Mouse (Mus musculus): ENCODE data around the gene Nudt8. TPM values are rescaled to one million over a fixed set of nuclear protein-coding genes. Genes with fewer than 3 reads are reported as not detected.

Gene Nudt8
- polyA plus RNA-seq, 1 experiment, result 8.4 TPM

DNA sequence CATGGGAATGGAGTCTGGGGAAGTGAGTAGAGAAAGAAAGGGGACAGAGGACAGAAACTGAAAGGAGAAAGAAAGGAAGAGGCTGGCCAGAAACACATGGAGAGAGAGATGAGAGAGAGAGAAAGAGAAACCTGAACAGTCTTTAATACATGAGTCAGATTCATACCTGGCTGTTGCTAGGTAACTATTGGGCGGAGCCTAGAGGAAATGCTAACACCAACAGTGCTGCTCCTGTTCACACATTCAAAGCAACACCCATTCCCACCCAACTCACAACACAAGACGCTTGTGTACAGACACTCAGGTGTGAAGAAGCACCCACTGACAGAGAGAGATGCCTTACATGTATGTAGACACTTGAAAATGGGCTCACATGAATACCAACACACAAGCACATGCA lies 24.5 kb upstream of the Nudt8 start:
- Histone ChIP-seq H3K27me3 (ENCODE audit: control insufficient read depth, insufficient read depth, low read length) (no peaks in the 10 kb centered on the region), H3K4me1 (ENCODE audit: control insufficient read depth, insufficient read depth, low read length) (no peaks in the 10 kb centered on the region), H3K4me3 (replicated peaks; ENCODE audit: insufficient read depth, low read depth, low read length) (no peak overlapping the region), H3K27ac (ENCODE audit: insufficient read depth, low read length) (no peak overlapping the region)
- no peak for DNase-seq
- 88% methylated on average over 2 of the region's 2 CpGs for WGBS
- no peak for TF ChIP-seq POLR2A (IDR thresholded peaks at IDR 0.05; ENCODE audit: borderline replicate concordance, insufficient read depth, low read length)
- TF ChIP-seq CTCF (IDR thresholded peaks at IDR 0.05; ENCODE audit: borderline replicate concordance, insufficient read depth, low read depth, low read length), result no peak

DNA sequence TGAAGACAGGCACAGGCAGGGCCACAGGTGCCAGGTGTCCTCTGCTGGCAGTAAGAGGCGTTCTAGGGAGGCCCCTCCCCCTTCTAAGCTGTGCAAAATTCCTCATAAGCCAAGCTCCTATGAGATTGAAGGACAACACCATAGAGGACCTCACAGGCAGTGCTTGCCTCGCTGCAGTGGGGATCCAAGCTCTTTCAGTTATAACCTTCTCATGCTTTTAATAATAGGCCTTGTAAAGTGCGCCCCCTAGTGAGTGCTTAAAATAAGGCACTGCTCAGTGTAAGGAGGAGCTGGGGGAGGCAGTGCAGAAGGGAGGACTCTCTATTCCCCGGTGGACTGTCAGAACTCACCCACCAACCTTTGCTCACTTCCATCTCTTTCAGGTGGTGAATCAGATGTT lies 20.1 kb upstream of the Nudt8 start:
- Histone ChIP-seq H3K4me1 (ENCODE audit: control insufficient read depth, insufficient read depth, low read length) (peaks cover 10% of the 10 kb centered on the region), H3K27ac (ENCODE audit: insufficient read depth, low read length) (no peak overlapping the region), H3K27me3 (ENCODE audit: control insufficient read depth, insufficient read depth, low read length) (no peaks in the 10 kb centered on the region), H3K4me3 (replicated peaks; ENCODE audit: insufficient read depth, low read depth, low read length) (no peak overlapping the region)
- peak; percentile 74 to 76 for DNase-seq
- TF ChIP-seq CTCF (IDR thresholded peaks at IDR 0.05; ENCODE audit: borderline replicate concordance, insufficient read depth, low read depth, low read length) (peak; percentile 82), POLR2A (IDR thresholded peaks at IDR 0.05; ENCODE audit: borderline replicate concordance, insufficient read depth, low read length) (no peak)
- WGBS, result 4% methylated on average over 4 of the region's 4 CpGs

DNA sequence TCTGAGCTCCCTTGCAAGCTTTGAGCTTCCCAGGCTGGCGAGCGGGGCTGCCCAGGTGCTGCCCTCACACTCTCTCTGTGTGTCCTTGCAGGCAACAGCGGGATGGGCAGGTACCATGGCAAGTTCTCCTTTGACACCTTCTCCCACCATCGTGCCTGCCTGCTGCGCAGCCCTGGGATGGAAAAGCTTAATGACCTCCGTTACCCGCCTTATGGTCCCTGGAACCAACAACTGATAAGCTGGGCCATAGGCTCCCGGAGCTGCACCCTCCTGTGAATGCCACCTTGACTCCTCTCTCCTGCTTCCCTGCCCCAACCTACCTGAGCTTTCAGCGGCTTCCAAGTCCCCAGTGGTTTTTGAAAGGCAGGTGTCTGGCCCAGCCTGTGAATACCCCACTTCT lies 19.5 kb upstream of the Nudt8 start:
- Histone ChIP-seq H3K27ac (ENCODE audit: insufficient read depth, low read length) (no peak overlapping the region), H3K27me3 (ENCODE audit: control insufficient read depth, insufficient read depth, low read length) (no peaks in the 10 kb centered on the region), H3K4me1 (ENCODE audit: control insufficient read depth, insufficient read depth, low read length) (peaks cover 13% of the 10 kb centered on the region), H3K4me3 (replicated peaks; ENCODE audit: insufficient read depth, low read depth, low read length) (no peak overlapping the region)
- no peak for DNase-seq
- no peak for TF ChIP-seq CTCF (IDR thresholded peaks at IDR 0.05; ENCODE audit: borderline replicate concordance, insufficient read depth, low read depth, low read length)
- 76% methylated on average over 9 of the region's 9 CpGs for WGBS

DNA sequence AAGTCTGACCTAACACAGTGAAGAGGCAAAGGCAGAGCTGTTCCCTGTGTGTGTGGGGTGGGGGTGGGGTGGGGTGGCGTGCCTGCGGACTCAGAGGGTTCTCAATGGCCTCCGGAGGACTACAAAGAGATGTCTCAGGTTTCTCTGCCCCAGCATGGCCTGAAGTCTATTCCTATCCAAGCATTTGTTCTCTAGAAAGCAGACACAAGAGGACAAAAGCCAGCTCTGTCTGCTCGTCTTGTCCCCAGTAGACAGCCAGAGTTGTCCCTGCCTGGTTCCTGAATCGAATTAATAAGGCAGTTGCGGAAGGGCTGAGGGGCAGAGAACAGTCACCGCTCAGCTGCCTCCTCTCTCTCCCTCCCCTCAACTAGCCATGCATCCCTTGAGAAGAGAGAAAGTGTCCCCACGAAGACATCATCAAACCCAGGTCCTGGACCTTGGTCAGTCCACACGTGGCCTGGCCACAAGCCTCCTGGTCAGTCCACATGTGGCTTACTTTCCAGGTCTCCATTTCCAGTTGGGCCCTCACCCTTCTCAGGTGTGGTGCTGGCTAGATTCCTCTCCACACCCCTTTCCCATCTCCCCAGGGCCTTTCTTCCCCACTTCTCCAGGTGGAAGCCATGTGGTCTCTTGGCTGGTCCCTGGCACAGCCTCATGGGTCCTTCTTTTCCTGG lies 16.7 kb upstream of the Nudt8 start:
- Histone ChIP-seq H3K27ac (ENCODE audit: insufficient read depth, low read length) (peak overlapping the region; percentile 37; the same call in 1 of the 2 replicates), H3K27me3 (ENCODE audit: control insufficient read depth, insufficient read depth, low read length) (no peaks in the 10 kb centered on the region), H3K4me1 (ENCODE audit: control insufficient read depth, insufficient read depth, low read length) (peaks cover 13% of the 10 kb centered on the region), H3K4me3 (replicated peaks; ENCODE audit: insufficient read depth, low read depth, low read length) (no peak overlapping the region)
- DNase-seq, result no peak
- TF ChIP-seq POLR2A (IDR thresholded peaks at IDR 0.05; ENCODE audit: borderline replicate concordance, insufficient read depth, low read length) (no peak), CTCF (IDR thresholded peaks at IDR 0.05; ENCODE audit: borderline replicate concordance, insufficient read depth, low read depth, low read length) (no peak)
- 61% methylated on average over 9 of the region's 9 CpGs for WGBS

DNA sequence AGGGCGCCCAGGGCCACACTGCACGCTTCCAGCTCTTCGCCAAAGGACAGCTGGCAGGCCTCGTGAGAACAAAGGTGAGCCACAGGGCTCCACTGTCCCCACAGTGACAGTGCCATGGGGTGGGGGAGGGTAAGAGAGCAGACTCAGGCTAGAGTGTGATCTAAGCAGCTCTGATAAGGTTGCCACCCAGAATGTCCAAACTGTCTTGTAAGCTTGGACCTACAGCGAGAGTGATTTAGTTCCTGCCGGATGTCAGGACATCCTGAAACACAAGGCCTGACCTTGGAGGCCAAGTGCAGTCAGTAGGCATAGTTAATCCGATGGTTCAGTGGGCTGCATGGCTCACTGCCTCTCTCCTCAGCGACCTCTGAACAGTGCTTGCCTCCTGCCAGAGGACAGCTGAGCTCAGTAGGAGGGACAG lies 15.1 kb upstream of the Nudt8 start:
- WGBS, result 37% methylated on average over 8 of the region's 8 CpGs

DNA sequence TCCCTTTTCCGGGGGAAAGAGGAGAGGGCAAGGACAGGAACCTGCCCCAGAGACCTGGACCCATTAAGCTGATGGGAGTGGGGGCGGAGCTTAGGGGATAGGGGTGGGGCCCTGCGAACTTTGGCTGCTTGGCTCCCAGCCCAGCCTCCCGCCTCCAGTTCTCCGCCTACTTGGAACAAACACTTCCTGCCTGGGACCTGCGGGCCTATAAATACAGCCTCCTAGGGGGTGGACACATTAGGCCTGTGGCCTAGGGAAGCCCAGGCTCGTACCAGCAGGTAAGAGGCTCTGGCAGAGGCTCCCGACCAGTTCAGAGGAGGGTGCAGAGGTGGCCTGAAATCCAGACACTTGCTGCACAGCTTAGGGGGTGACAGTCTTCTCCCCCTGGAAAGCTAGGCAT lies 14.0 kb upstream of the Nudt8 start, which contains the start of gene Acy3:
Gene Acy3, plus strand, starts transcription at position 237 of the 400 bp plus-strand sequence.
- peaks cover 13% of the 10 kb centered on the region for H3K4me1 ChIP-seq (ENCODE audit: control insufficient read depth, insufficient read depth, low read length)
- no peak within 1 kb of the TSS for H3K4me3 ChIP-seq (replicated peaks; ENCODE audit: insufficient read depth, low read depth, low read length)
- WGBS, result 23% methylated on average over 8 of the region's 8 CpGs
- no peaks in the 10 kb centered on the region for H3K27me3 ChIP-seq (ENCODE audit: control insufficient read depth, insufficient read depth, low read length)
- no peak for DNase-seq
- no peak for TF ChIP-seq CTCF (IDR thresholded peaks at IDR 0.05; ENCODE audit: borderline replicate concordance, insufficient read depth, low read depth, low read length)
- TF ChIP-seq POLR2A (IDR thresholded peaks at IDR 0.05; ENCODE audit: borderline replicate concordance, insufficient read depth, low read length), result no peak
- no peak within 1 kb of the TSS for H3K27ac ChIP-seq (ENCODE audit: insufficient read depth, low read length)

More for the DNA sequence above, 15.1 kb upstream of the Nudt8 start:
- Histone ChIP-seq H3K4me1 (ENCODE audit: control insufficient read depth, insufficient read depth, low read length) (peaks cover 13% of the 10 kb centered on the region), H3K27ac (ENCODE audit: insufficient read depth, low read length) (no peak overlapping the region), H3K27me3 (ENCODE audit: control insufficient read depth, insufficient read depth, low read length) (no peaks in the 10 kb centered on the region), H3K4me3 (replicated peaks; ENCODE audit: insufficient read depth, low read depth, low read length) (no peak overlapping the region)
- no peak for DNase-seq
- TF ChIP-seq POLR2A (IDR thresholded peaks at IDR 0.05; ENCODE audit: borderline replicate concordance, insufficient read depth, low read length) (no peak), CTCF (IDR thresholded peaks at IDR 0.05; ENCODE audit: borderline replicate concordance, insufficient read depth, low read depth, low read length) (no peak)

DNA sequence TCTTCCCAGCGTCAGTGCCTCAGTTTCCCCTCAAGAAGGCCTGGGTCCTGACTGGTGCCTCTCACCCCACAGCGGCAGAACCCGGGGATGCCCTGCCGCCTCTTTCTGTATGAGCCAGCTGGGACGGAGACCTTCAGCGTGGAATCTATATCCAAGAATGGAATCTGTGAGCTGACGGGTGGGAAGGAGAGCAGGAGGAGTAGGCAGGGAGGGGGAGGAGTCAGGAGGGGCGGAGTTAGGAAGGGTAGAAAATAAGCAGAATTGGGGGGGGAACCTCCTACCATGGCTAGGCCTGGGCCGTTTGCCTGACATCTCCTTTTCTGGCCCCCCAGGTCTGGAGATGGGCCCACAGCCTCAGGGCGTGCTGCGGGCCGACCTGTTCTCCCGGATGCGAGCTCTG lies 12.3 kb upstream of the Nudt8 start:
- Histone ChIP-seq H3K27ac (ENCODE audit: insufficient read depth, low read length) (no peak overlapping the region), H3K27me3 (ENCODE audit: control insufficient read depth, insufficient read depth, low read length) (no peaks in the 10 kb centered on the region)

DNA sequence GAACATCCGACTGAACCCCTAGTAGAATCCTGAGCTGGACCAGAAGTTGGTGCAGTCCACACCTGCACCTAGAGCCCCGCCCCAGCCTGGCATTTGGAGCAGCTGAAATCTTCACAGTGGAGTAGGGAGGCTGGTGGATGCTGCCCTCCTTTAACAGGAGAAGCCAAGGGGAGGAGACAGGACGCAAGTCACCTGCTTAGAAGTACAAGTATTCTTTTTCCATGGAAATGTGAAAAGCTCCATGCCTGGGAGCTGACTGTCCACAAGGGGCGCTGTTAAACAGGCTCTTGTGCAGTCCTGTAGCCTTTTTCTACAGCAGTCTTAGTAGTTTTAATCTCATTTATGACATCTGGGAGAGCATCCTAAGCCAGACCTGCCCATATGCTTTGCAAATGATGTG lies 11.6 kb upstream of the Nudt8 start:
- H3K4me3 ChIP-seq (replicated peaks; ENCODE audit: insufficient read depth, low read depth, low read length), result no peak overlapping the region
- H3K4me1 ChIP-seq (ENCODE audit: control insufficient read depth, insufficient read depth, low read length), result peaks cover 13% of the 10 kb centered on the region
- WGBS, result 87% methylated on average over 4 of the region's 4 CpGs
- DNase-seq, result no peak
- TF ChIP-seq CTCF (IDR thresholded peaks at IDR 0.05; ENCODE audit: borderline replicate concordance, insufficient read depth, low read depth, low read length), result no peak
- TF ChIP-seq POLR2A (IDR thresholded peaks at IDR 0.05; ENCODE audit: borderline replicate concordance, insufficient read depth, low read length), result no peak
- no peaks in the 10 kb centered on the region for H3K27me3 ChIP-seq (ENCODE audit: control insufficient read depth, insufficient read depth, low read length)
- H3K27ac ChIP-seq (ENCODE audit: insufficient read depth, low read length), result no peak overlapping the region

More for the DNA sequence above, 12.3 kb upstream of the Nudt8 start:
- TF ChIP-seq POLR2A (IDR thresholded peaks at IDR 0.05; ENCODE audit: borderline replicate concordance, insufficient read depth, low read length) (no peak), CTCF (IDR thresholded peaks at IDR 0.05; ENCODE audit: borderline replicate concordance, insufficient read depth, low read depth, low read length) (no peak)
- no peak overlapping the region for H3K4me3 ChIP-seq (replicated peaks; ENCODE audit: insufficient read depth, low read depth, low read length)
- H3K4me1 ChIP-seq (ENCODE audit: control insufficient read depth, insufficient read depth, low read length), result peaks cover 13% of the 10 kb centered on the region
- DNase-seq, result no peak
- WGBS, result 87% methylated on average over 14 of the region's 14 CpGs
